Mouse (Mus musculus) adrenal gland, postnatal 25 days (tissue): ENCODE measurements around the gene Gm10959. TPM values are rescaled to one million over a fixed set of nuclear protein-coding genes. Genes with fewer than 3 reads are reported as not detected.
"Not testable (repeated sequence)": the region's sequence is repeated elsewhere in the genome, so short reads cannot be mapped to it uniquely, and the experiment has no call there.

Source experiments
- DNase-seq: peaks from one replicate; pipeline ENCODE4 v3.0.0; 2021; ENCODE audit warnings: mixed read lengths
- long read RNA-seq: library from polyadenylated mRNA; stranded (forward); transcript quantifications from one replicate; pipeline ENCODE4 v2.0.0, GENCODE M21; 2021
- total RNA-seq: library from RNA; stranded (reverse); gene quantifications from 2 replicates; pipeline ENCODE4 v1.2.3, GENCODE M21; 2021

The Gm10959 gene
- total RNA-seq, result not detected in 2 replicates
- long read RNA-seq, result 0 reads

DNA sequence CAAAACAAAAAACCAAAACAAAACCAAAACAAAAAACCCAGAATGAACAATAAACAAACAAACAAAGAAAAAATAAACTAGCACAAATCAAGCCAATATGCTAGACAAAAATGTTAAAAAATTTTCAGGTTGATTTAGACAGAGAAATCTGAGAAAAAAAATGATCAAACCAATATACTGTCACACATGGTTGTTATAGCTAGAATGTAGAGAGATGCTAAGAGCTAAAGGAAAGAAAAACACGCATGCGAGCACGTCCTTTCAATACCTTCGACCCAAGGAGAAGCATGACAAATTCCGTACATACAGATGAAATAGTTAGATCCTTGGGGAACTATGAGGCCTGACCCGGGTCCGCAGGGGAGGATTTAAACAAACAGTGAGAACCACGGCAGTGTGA, at the start of gene Gm10959:
TSS of gene Gm10959 (minus strand) at position 101 of the 400 bp plus-strand sequence.
- no peak for DNase-seq

DNA sequence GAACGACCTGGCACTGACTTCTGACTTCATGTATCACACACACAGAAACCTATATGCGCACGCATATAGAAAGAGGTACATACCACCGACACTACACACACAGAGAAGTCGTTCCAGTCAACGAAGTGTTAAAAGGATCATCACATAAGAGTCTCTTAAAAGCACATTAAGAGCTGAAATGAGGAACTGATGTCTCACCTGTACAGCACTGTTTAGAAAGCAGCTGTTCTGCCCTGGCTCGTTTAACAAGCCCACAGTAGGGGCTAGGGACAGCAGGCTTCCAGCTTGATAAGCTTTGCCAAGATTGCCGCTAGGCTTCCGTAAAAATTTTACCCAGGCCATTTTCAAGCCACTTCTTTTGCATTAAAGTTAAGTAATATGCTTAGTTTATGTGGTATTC, 49.2 kb upstream of the Gm10959 start:
- no peak for DNase-seq

DNA sequence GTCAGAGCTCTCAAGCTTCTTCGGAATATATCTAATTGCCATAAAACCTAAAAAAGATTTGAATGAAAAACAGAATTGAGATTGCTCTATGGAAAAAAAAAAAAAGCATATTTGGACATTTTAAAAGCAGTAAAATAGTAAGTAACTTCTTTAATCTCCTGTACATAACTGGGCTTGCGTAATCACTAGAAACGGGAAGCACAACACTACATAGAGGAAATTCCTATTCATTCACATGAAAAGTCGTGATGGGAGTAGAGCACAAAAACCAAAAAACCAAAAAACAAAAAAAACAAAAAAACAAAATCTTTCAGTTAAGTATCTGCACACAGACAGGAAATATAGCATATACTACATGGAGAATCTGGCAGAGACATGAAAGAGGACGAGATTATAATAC, 45.1 kb upstream of the Gm10959 start:
- no peak for DNase-seq

DNA sequence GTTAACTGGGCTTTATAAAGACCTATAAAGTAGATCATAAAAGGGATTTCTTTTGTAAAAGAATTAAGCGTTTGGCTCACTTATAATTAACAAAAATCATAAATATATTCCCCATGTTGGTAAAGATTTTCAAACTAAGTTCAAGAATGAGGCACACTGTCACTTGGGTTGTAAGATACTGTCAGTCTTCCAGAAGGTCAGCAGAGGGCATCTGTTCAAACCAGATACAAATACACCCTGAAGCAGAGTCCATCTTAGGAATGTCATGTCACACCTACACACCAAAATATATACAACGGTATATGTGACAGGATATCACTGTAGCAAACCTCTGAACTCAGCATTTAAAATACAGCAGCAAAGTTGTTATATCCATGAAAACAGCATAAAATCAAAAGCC, 31.0 kb upstream of the Gm10959 start:
- no peak for DNase-seq

DNA sequence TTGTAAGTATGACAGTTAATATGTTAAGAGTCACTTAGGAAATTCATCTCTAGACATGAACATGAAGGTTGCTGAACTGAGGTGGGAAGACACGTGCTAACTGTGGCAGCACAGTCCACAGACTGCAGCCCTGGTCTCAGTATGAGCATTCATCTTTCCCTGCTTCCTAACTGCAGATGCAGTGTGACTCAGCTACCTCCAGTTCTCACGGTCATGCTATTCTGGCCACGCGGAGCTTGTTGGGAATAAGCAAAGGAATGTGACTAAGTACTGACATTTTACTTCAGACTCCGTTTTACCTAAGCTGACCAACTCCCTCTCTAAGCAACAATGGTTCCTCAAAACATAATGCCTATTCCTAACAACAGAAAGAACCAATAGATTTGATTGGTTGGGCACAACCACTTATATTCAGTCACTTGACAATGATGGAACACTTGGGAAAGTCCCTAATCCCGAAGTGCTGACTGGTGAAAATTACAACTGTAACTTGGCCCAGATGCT, 24.3 kb upstream of the Gm10959 start:
- peak; percentile 32 for DNase-seq

DNA sequence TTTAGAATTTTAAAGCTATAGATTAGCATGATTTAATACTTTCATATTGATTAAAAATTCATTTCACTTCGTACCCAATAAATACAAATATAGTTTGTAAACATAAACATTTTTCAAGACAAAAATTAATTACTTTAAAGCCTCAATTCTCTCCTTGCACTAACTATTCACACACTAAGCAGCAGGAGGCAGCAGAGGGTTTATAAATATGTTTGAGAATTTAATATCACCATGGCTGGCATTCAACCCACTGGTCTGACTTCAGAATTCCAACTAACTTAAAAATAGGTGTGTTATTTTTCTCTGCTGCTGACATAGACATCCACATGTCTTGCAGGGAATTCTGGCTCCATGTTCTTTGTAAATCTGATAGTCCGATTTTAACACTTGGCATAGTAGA, 20.1 kb upstream of the Gm10959 start:
- DNase-seq, result no peak

DNA sequence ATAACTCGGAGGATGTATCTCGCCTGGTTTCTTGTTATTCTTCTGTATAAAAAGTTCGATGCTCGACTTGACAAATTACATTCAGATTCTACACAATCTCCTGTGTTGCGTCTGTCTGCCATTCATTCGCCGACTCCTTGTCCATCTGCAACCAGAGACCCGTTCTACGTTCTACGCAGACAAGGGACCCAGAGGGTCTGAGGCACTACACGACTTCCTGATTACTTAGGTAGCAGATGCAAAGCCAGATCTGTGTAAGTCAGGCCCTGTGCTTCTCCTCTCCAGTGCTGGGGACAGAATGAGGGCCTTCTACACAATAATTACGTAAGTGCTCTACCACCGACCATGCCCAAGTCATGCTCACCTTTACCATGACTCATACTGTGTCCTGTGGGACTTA, 18.0 kb upstream of the Gm10959 start:
- not testable (repeated sequence) for DNase-seq

DNA sequence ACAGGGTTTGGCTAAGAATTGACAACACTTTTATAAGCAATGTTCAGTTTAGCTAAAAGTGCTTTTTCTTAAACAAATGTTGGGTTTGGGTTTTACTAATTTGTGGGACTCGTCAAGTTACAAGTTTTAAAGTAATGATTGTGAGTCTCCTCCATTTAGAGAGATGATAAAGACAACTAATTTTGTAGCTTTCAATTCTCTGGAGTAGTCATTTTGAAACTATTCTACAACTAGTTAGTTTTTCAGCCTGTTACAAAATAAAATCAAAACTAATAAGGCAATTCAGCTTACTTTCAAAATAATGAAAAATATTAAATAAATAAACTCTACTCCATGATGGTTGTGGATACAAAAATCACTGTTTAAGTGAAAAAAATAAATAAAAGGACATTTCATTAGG, 13.3 kb upstream of the Gm10959 start:
- no peak for DNase-seq

DNA sequence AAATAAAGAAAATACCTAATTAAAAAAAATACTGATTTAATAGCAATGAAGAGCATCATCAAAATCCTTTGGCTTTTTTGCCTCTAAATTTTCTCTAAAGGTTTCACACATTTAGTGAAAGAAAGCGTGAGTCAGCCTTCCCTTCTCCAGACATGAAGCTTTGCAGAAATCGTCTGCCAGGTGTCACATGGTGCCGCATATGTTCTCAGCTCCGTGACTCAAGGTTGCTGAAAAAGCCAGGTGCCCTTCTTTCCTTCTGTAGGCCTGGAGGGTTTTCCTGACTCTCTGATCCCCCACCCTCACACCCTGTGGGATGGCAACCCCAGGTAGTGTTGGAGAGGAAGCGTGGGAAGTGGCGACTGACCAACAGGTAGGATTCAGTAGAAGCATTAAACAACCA, 10.6 kb upstream of the Gm10959 start:
- DNase-seq, result no peak

DNA sequence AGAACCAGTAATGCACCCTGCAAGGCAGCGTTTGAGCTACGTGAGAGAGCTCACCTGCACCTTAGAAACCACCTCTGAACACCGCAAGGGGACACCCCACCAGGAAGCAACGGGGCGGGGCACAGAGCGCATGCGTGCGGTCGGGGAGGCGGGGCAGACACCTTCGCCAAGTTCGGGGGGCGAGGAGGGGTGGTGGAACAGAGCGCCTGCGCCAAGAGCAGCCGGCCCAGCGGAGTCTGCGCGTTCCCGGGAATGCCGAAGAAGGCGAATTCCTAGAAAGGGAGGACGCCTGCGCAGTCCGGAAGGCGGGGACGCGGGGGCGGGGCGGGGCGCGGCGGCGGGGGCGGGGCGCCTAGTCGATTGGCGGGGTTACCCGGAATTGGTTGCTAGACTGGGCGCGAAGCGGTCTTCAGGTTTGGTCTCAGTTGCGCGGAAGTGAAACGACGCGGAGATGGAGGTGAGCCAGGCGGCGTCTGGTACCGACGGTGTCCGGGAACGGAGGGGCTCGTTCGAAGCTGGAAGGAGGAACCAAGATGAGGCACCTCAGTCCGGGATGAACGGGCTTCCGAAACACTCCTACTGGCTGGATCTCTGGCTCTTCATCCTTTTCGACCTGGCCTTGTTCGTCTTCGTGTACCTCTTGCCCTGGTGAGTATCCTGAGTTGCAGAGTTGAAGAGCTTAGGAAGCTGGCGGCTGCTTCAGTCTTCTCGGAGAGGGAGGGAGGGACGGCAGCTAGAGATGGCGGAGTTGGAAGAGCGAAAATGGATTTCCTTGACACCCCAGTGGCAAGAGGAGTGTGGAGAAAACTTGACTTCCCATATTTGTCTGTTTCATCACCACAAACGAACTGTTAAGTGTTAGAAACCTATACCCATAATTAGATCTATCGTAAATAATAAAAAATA, 5.1 kb upstream of the Gm10959 start, which contains the start of gene 1810037I17Rik:
TSS of gene 1810037I17Rik (plus strand) at position 195 of the 906 bp plus-strand sequence.
- DNase-seq, result peak; percentile 98

DNA sequence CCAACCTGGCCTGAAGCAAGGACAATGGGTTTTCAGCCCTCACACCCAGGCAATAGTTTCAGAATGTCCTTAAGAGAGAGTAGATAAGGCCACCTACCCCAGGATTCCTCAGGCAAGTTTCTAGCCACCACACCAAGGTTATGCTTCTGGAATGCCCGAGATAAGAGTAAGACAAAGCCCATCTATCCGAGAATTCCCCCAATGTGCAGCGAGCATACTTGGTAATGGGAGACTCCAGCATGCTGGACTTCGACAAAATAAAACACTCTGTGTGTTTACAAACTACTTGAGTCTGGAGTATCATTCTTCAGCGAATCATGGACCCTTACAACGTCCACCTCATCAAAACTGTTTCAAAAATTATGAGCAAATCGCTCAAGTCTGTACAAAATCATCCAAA, 4.0 kb upstream of the Gm10959 start:
- no peak for DNase-seq

DNA sequence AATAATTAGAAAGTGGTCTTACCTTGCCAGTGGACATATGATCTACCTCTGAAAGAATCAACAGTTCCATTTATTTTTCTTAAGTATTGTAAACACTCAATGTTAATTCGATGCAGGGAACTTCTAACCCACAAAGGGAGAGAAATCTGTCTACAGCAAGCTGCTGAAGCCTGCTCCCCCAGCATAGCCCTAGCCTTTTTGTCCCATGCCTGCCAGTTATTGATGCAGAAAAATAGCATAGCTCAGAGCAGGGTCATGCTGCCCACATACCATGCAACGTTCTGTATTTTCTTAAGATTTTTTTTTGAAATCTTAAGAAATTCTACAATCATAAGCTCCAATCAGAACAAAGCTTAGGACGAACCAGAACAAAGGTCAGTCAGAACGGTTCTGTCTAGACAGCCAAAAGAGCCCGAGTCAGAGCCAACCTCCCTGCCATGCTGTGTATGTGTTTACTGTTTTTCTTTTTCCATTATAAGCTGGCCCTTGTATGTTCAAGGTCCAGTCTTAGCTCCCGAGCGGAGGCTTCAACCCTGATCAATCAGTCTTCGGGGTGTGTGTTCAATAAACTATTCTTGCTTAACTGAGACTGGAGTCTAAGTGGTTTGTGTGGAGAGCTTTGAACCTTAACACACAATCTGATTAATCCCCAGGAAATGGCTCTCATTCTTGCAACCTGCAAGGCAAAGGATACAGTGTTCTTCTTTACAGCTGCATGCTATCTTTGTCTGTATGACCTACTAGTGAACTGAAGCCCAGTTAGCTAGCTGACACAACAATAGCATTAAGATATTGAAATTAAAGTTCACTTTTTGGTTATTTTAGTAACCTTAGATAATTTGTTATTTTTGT, 2.7 kb upstream of the Gm10959 start:
- DNase-seq, result no peak

DNA sequence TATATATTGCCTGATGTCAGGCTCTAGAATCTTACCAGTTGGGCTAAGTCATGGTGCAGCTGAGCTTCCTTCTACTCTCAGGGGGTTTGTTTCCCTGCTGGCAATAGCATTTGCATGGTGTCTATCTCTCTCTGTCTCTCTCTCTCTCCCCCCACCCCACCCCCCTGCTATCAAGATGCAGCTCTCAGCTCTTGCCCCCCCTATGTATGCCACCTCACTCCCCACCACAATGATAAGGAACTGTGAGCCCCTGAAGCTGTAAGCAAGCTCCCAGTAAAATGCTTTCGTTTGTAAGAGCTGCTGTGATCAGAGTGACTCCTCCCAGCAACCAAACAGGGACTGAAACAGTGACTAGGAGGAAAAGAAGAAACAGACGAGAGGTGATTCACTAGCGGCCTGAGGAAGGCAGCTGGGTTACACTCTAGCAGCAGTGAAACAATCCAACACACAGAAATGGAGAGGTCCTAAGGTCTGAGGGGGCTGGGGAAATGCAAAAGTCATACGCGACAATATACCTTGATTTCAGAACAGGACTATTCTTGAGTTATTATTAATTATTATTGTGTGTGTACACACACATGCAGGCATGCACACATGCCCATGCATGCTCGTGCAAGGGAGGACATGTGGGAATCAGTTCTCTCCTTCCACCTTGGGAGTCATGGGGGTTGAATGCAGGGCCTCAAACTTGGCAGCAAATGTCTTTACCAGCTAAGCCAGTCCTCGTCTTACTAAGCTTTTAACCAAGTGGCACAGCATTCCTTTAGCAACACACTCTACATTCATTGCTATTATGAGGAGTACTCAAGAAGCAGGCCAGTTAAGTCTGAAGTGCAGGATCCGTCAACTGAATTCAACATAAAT, 1.6 kb upstream of the Gm10959 start:
- DNase-seq, result no peak

DNA sequence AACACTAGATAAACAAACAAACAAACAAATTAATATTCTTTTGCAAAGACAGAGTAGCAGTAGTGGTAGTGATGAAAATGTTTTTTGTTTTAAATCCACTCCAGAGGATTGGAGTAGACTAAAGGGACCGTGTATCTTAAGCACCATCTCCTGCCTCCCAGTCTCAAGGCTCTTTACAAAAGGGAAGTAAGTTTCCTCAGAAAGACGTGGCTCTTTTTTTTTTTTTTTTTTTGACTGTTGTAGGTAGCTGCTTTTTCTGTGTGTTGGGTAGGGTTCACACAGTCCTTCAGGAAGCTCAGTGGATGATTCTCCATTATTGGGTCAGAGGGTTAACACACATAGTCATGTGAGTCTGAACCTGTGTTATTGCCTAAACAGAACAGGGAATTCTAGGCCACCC, 488 bp downstream of the Gm10959 start:
- DNase-seq, result no peak

DNA sequence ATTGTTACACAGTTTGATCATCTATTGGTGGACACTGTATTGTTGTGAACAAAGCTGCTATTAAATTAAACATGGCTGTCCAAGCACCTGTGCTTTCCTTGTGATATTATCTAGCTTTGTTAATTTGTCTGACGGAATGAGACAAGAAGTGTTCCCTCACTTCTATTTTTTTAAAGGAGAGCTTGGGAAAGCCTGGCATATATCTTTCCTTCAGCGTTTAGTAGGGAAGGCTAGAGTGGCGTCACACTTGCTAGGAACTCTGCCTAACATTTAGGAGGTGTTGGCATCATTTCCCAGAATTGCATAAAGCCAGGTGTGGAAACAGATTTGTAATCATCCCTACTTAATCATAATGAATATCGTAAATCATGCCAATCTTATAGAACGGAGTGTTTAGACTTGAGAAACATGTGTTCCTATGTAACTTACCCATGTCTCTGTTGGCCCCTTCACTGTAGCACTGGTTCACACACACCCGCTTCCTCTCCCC, 2.9 kb downstream of the Gm10959 start:
- DNase-seq, result no peak

DNA sequence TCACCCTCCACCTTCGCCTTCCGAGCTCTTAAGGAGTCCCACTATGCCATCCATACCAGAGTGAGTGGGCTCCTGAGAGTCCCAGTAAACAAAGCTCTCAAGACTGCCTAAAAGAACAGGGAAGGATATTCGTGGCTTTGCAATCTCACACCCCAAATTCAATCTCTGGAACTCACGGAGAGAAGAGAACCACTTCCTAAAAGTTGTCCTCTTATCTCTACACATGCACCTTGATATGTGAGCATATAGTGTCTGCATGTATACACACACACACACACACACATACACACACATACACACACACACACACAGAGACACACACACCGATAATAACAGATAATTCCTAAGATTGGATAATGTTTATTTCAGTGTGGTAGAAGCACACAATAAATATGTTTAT, 3.7 kb downstream of the Gm10959 start:
- no peak for DNase-seq

DNA sequence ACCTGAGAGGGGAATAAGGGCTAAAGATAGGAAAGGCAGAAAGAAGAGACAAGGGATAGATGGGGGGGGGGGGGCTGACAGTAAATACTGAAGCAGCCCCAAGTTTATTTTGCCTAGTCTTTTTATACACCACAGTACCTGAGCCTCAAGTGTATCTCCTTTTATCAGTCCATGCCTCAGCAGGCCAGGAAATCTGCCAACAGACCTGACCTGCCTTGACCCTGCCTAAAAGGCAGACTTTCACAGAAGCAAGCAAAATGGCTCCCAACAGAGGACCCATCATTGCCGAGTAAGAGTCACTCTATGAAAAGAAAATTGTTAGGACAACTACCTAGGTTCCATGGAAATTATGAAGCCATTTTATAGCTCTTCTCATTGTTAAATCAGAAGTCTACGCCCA, 11.3 kb downstream of the Gm10959 start:
- peak; percentile 18 for DNase-seq

DNA sequence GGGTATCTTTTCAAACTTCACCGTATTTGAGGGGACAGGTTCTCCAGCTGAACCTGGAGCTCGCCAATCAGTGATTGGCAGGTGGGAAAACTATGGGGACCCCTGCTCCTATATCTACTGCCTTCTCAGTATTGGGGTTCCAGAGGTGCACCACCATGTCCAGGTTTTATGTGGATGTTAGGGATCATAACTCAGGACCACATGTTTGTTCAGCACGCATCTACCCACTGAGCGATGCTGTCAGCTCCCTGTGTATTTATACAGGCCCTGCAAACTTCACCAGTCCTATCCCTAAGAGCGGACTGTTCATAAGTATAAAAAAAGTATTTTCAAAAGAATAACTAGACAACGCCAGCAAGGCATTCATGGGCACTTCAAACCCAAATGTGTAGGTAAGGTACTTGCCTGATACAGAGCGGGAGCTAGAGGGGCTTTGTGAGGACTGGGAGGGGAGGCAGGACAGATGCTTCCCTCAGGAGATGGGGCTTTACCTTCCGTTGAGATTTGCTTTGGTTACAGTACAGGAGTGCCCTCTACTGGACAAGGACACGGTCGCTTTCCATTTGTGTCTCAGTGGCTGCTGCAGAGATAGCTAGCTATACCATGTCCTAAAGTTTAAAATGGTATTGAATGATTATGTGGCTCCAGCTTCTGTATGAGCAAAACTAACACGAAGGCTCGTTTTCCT, 15.3 kb downstream of the Gm10959 start:
- DNase-seq, result peak; percentile 14

DNA sequence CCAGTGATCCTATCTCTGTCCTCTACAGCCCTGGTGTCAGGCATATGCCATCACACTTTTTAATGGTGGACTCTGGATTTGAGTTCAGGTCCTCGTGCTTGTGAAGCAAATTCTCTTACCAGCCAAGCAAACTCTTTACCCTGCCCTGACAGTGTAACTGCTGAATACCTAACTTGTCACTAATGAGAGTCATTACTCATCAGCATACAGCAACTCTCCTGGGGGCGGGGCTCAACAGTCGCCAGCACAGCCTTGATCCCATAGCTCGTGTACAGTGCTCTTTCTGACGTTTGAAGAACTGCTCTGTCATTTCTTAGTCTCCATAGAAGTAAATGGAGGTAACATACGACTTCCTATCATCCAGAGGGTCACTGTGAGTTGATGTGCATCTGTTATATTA, 20.9 kb downstream of the Gm10959 start:
- no peak for DNase-seq

DNA sequence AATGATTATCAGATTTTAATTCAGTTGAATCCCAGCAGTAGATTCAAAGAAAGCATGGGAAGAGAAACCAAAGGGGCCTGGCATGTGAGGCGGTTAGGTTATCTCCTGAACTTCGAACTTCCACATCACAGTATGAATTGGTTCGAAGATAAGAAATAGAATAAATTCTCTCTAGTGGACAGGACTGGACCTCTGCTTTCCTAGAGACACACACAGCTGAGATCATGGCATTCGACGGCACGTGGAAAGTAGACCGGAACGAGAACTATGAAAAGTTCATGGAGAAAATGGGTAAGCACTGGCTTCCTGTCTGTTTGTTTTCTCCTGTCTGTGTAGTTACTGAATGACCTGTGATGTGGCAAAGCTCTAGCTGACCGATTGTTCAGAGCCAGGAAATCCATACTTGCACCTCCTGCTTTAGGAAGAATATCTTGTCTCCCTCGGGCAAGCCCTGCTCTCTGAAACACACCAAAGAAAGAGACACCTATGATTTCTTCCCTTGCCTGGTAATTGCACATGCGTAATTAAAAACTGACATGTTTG, 23.9 kb downstream of the Gm10959 start:
- DNase-seq, result no peak

DNA sequence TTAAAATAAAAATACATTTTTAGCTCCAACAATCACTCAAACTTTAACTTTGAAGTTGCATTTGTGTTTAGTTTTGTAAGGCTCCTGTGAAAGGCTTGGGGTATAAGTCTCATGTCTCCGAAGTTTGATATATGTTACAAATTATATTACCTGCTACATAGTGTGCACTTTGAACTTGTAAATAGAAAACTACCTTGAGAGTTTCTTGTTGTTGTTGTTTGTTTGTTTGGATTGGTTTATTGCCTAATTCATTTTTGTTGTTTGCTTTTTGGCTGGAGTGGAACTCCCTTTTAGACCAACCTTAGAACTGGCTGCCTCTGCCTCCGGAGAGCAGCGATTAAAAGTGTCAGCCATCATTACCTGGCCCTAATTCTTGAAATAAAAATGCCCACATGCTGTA, 24.4 kb downstream of the Gm10959 start, which contains the start of gene Fabp2:
TSS of gene Fabp2 (plus strand) at position 301 of the 400 bp plus-strand sequence.
- no peak for DNase-seq
